Mouse (Mus musculus) heart, adult 2 months (tissue): ENCODE measurements around the gene Clybl.

Experiments used
- CTCF ChIP-seq: fragments of 200-600 bp; IDR thresholded peaks from 2 replicates; pipeline ENCODE4 v1.8.1; 2022; ENCODE audit warnings: antibody characterized with exemption, mild to moderate bottlenecking, moderate library complexity
- EP300 ChIP-seq: fragments of 200-500 bp; IDR thresholded peaks from 2 replicates; pipeline ENCODE4 v1.6.1; 2011; ENCODE audit warnings: low read depth, low read length, control low read depth; ENCODE audit not compliant: insufficient read depth
- POLR2A ChIP-seq: fragments of 200-500 bp; IDR thresholded peaks from 2 replicates; pipeline ENCODE4 v1.6.1; 2011; ENCODE audit warnings: mild to moderate bottlenecking, low read depth, low read length, control low read depth; ENCODE audit not compliant: insufficient read depth

GRCm38 (mm10) chr14:122414786-122415185 is 233.3 kb downstream of the Clybl start:
- TF ChIP-seq POLR2A (no peak), EP300 (no peak), CTCF (no peak)
